Mouse (Mus musculus): ENCODE data around the gene Limk1. TPM values are rescaled to one million over a fixed set of nuclear protein-coding genes. Genes with fewer than 3 reads are reported as not detected.
"Not testable (repeated sequence)": the region's sequence is repeated elsewhere in the genome, so short reads cannot be mapped to it uniquely, and the experiment has no call there.

The Limk1 gene
- total RNA-seq, 2 experiments from 2014 or later, result 1.4 to 1.8 TPM

DNA sequence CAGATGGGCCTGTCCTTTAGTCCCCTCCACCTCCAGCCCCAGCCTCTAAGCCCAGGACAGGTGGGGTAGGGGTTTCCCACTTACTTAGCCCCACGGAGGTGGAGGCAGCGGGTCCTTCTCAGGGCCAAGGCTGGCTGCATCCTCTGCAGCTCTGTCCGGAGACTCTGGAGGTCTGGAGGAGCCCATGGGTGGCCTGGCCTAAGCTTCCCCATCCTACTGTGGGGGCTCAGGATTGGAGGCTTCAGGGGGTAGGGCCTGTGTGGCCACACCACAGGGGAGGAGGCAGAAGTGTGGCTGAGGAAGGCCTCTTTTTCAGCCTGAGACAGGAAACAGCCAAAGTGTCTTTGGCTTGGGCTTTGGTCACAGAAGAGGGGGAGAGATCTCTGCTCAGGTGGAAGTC, 10.4 kb downstream of the Limk1 start:
- peak; percentile 58 for DNase-seq (ENCODE audit: low spot score)

DNA sequence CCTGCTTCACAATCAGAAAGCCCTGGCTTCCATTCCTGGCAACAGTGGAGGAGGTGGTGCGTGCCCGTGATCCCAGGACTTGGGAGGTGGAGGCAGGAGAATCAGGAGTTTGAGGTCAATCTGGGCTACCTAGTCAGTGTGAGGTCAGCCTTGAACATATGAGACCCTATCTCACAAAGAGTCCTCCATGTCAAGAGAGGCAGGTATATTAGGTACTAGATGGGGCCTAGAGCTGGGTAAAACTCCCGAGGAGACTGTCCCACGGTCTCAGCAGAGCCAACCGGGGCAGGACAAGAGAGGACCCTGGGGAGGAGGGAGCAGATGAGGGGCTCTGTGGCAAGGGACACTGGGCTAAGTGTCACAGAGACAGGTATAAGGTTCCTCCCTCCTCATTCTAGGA, 10.9 kb downstream of the Limk1 start:
- DNase-seq (ENCODE audit: low spot score), result no peak

DNA sequence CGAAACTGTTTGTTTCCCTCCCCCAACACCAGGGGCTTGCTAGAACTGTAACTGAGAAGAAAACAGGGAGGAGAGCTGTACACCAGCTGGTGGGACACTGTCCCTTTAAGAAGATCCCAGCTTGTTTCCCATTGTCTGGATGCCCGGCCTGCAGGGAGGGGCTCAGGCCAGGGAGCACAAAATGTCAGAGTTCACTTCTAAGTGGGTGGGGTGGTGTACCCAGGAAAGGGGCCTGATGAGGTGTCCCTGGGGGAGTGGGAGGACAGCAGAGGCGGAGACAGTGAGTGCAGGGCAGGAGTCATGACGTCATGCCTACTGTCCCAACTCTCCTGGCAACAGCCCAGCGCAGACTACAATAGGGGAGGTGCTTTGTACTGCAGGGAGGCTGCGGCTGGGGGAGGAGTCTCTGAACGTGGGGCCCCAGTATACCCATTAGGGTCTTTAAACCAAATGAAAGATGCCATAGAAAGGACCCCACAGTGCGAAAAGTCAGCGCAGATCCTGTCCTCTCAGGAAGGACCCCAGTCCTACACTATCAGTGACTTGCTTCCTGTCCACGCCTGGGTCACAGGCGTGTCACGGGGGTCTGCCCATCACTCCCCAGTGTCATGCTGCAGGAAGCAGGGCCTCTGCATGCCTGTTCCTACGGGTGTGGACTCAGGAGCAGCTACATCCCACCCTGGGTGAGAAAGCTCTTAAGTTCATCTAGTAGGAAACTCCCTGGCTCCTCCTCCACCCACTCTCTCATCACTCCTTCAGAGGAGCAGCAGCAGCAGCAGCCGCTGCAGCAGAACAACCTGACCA, 12.2 kb downstream of the Limk1 start:
- peak; percentile 84 for DNase-seq (ENCODE audit: low spot score)

DNA sequence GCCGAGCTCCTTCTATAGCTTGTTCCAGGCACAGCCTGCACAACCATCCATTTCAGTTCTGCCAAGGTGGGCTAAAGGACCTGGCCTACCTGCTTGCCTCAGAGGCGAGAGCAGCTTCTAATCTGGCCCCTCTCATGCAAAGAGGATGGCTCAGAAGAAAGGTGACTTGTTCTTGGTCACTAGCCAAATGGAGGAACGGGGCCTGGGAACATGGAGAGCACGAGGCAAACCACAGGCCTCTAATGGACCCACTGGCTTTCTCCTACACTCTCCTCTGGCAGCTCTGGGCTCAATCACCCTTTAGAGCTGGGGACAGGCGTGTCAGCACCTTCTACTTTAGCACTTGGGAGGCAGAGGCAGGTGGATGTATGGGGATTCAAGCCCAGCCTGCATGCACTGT, 13.4 kb downstream of the Limk1 start:
- DNase-seq (ENCODE audit: low spot score), result no peak

DNA sequence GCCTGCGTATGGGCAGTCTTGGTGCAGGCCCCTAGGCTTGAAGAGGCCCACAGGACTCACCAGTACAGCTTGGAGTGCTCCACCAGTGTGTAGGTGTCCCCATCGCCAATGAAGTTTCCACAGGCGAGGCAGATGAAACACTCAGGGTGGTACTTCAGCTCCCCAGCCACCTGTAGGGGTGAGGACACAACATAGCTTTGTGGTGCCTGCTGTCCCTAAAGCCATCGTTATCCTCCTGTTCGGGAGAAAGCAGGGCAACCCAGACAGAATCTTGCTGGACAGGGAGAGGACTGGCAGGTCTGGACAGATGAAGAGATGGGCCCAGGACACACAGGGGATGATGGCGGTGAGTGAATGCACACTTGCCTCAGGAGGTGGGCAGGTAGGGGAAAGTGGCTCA, 15.8 kb downstream of the Limk1 start:
- no peak for DNase-seq (ENCODE audit: low spot score)

DNA sequence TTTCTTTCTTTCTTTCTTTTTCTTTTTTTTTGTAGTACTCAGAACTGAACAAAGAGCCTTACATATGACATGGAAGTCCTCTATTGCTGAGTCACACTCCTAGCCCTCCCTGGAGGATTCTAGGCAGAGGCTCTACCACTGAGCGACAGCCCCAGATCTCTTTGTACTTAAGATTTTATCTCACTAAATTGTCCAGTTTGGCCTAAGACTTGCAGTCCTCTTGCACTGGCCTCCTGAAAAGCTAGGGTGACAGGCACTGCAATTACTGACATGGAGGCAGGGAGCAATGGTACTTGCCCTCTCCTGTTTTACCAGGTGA, 16.2 kb downstream of the Limk1 start:
- no peak for DNase-seq (ENCODE audit: low spot score)

DNA sequence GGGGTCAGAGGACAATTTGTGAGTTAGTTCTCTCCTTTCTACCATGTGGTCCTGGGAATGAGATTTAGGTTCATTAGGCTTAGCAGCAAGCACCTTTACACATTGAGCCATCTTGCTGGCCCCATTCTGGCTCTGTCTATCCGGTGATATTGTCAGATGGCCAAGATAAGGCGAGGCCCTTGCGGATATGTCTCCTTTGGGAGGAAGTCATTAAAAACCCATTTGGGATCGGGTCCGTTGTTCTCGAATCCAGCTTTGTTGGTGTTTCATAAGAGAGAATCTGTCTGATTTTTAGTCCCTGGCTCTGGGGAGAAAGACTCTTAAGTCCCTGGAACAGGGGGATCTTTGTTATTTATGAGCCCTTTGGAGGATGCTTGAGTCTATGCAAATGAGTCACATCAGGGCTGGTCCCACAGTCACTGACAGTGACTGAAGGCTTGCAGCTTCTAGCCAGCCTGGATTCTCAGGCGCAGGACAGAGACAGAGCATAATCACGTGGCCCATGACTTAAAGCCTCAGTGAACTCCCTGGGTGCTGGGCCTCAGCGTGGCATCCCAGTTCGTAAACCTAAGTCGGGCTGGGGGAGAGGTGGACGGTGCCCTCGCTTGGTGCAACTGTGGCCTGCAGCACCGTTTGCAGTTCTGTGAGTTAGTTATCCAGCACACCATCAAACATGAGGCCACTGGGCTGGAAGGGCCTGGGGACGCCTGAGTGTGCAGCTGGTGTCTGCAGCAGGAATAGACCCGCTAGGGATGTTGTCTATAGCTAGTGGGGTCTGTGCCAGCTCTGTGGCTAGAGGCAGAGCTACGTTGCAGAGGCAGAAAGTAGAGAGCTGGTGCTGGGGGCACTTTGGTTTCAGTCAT, 16.8 kb downstream of the Limk1 start:
- peak; percentile 11 for DNase-seq (ENCODE audit: low spot score)

DNA sequence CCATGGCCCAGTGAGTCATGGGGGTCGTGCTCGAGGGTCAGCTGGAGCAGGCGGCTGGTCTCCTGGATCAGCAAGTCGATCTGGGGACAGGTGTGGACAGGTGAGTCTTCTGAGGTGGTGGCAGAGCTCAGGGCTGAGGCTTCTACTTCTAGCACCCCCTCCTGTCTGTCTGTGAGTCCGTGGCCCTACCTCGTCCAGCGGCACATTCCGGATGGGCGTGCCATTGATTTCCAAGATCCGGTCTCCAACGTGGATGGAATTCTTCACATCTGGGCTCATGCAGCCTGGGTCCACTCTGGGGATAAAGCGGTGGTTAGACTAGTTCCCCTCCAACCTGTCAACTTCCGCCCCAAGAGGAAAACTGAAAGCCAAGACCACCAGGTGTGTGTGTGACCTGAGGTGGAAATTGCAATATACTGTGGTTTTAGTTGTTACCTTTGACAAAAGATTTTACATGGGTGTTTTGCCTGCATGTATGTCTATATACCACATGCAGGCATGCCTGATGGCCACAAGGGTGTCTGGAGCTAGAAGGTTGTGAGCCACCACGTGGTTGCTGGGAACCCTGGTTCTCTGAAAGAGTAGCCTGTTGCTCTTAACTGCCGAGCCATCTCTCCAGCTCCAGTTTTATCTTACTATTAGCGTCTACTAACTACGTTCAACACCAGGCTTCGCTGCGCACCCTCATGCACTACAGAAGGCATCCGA, 19.2 kb downstream of the Limk1 start:
- DNase-seq (ENCODE audit: low spot score), result no peak

DNA sequence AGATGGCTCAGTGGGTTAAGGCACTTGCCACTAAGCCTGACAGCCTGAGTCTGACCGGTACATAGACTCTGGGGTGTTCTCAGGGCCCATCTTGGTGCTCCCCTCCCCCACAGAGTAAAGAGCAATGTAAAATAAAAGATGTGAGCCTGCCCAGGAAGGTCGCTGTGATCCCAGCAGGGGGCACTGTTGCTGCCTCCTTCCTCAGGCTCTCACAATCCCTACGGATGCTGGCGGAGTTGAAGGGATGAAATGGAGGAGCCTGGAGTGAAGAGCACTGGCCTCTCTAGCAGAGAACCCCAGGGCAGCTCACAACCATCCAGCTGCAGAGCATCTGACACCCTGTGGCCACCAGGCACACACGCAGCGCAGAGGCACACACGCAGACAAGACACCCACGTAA, 19.9 kb downstream of the Limk1 start:
- no peak for DNase-seq (ENCODE audit: low spot score)

DNA sequence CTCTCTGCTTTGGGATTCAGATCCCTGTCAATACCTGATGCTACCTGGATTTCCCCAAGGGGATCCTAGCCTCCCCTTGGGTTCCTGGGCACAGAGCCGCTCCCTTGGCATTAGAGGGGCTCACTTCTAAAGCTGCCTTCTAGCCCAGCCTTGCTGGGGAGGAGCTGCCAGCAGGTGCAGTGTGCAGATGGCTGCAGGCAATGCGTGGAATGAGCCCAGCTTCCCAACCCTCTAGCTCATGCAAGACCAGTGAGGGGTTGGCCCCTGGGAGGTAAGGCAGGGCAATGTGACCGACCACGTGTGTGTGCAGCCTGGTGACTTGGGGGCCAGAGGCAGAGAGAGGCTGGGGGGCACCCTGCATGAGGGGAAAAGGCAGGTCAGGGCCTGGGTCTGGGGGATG, 31.7 kb downstream of the Limk1 start:
- no peak for DNase-seq (ENCODE audit: low spot score)

DNA sequence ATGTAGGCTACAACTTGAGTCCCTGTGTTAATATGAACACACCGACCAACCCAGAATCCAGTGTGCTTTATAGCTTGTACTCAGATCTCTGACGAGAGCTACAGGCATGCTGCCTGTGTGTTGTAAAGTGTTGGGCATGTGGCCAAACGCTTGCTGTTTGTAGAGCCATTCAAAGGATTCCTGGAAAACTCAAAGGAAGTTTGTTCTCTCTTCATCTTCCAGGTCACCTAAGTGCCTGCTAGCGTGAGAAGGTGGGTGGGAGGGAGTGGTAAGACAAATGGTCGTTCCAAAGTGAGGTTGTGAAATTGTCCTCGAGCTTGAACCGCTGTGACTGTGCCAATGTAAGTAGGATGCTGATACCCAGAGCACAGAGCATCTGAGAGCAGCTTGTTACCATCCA, 36.4 kb downstream of the Limk1 start:
- no peak for DNase-seq (ENCODE audit: low spot score)

DNA sequence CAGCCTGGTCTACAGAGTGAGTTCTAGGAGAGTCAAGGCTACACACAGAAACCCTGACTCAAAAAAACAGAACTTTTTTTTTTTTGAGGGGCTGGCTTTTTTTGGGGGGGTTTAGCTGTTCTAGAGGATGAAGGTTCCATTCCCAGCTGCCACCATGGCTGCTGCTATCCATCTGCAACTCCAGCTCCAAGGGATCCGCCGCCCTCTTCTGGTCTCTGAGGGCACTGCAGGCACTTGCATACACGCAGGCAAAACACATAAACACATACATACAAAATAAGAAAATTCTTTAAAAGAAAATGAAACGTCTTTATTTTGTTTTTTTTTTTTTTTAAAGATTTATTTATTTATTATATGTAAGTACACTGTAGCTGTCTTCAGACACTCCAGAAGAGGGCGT, 37.5 kb downstream of the Limk1 start:
- DNase-seq (ENCODE audit: low spot score), result peak; percentile 42

DNA sequence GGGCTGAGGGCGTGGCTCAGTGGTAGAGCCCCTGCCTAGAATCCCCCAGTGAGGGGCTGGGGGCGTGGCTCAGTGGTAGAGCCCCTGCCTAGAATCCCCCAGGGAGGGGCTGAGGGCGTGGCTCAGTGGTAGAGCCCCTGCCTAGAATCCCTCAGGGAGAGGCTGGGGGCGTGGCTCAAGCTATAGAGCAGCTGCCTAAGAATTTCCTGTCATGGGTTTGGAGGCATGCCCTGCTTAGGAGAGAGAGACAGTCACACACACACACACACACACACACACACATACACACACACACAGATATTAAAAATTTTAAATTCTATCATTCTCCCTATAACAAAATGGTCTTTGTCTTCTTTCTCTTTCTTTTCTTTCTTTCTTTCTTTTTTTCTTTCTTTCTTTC, 39.4 kb downstream of the Limk1 start:
- DNase-seq (ENCODE audit: low spot score), result not testable (repeated sequence)

DNA sequence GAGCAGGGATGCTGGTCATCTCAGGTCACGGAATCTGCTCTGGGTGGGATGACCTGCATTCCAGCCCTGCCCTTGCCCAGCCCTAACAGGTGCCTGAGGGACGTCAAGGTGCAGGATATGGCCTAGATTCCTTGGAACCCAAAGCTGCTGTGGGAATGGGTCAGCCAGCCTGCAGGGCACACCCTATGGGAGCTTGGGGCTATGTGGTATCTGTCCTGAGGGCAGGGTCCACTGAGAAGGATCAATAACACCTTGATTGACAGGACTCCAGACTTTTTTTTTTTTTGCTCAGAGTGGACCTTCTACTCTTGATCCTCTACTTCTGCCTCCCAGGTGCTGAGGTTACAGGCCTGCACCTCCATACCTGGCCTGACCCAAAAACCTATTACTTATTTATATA, 41.0 kb downstream of the Limk1 start:
- DNase-seq (ENCODE audit: low spot score), result no peak

DNA sequence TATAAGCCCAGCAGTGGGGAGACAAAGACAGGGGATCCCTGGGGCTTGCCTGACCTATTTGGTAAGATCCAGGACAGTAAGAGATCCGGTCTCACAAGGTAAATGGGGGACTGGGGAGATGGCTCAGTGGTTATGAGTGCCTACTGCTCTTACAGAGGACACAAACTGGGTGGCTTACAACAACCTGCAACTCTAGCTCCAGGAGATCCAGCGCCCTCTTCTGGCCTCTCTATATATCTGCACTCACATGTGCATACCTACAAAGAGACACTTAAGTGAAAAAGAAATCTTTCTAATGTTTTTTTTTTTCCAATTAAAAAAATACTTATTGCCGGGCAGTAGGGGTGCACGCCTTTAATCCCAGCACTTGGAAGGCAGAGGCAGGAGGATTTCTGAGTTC, 41.9 kb downstream of the Limk1 start:
- DNase-seq (ENCODE audit: low spot score), result no peak

DNA sequence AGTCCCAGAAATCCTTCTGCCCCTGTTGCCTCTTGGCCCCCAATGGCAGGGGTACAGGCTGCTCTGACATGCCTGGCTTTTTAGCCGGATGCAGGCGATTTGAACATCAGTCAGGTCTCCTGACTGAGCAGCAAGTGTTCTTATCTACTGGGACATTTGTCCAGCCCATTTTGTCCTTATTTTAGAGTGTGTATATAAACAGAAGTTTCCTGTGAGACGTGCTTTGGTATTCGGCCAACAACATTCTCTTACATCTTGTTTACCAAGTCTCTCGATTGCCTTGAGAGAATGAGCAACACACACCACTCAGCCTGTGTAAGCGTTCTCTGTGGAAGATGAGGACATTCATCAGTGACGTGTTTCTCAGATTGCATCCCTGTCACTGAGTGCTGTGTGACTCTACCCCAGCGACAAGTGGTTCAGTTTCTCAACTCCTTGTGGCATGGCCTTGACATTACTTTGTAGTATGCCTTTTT, 43.7 kb downstream of the Limk1 start:
- no peak for DNase-seq (ENCODE audit: low spot score)

DNA sequence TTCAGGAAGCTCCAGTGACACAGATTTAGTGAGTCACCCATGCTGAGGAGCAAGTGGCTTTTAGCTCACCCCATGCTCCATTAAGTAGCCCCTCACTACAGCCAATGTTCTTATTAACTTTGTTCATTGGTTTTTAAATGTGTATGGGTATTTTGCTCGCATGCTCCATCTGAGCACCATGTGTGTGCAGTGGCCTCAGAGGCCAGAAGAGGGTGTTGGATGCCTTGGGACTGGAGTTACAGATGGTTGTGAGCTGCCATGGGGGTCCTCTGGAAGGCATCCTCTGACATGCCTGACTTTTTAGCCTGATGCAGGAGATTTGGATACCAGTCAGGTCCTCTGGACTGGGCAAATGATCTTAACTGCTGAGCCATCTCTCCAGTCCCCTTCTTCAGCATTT, 44.3 kb downstream of the Limk1 start:
- DNase-seq (ENCODE audit: low spot score), result no peak

DNA sequence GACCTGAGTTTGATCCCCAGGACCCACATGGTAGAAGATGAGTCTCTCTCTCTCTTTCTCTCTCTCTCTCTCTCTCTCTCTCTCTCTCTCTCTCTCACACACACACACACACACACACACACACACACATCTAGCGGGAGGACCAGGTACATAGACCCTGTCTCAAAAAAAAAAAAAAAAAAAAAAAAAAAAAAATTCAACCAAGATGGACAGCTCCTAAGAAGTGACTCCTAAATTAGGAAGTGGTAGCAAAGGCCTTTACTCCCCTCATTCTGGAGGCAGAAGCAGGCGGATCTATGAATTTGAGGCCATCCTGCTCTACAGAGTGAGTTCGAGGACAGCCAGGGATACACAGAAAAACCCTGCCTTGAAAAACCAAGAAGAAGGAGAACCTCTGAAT, 48.0 kb downstream of the Limk1 start:
- no peak for DNase-seq (ENCODE audit: low spot score)

DNA sequence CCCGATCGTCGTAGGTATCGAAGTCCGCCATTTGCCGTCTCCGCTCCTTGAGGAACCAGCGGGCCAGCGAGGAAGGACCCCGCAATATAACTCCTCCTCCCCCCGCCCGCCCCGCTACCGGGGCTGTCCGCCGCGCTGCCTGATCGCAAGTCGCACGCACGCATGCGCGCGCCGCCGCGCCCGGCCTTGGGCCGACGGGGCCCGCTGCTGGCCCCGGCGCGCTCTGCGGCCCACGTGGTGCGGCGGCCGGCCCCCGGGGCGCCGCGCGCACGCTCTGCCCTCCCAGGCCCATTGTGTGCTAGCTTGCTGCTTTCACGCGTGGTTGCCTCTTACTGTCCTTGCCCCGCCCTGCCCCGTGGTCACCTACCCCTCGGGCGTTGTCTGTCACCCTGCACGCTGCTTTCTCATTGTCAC, 49.1 kb downstream of the Limk1 start, which contains the start of gene Eif4h:
Eif4h (minus strand) TSS at position 222 of the 414 bp plus-strand sequence.
- DNase-seq (ENCODE audit: low spot score), result peak; percentile 96

DNA sequence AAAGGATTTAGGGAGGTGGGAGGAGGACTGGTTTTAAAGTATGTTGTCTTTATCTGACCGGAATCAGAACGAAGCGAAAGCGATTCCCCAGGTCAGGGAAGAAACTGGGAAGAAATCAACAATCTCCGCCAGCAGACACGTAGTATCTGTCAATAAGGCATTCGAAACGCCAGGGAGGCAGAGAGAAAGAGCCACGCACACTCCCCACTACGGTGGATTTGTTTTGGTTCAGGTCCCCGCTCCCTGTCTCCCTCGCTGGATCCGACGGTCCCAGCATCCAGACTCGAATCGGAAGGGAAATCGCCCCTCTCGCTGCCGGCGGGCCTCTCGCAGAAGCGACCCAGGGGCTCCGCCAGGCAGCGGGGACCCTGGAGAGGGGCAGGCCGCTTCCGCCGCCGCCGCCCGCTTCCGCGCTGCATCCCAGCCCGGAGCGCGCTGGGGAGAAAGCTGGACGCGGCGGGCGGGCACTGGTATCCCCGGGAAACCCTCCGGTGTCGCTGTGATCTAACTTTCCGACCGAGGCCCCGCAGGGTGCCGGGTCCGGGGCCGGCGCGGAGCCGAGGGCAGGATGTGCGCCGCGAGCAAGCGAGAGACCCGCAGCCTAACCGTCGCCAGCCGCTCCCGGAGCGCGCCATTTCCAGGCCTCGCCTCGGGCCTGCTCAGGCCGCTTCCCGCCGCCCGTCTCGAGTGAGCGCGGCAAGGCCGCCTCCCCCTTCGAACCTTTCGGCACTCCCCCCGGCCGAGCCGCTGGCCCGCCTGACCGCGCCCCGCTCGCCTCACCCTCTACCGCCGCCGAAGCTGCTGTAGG, 49.7 kb downstream of the Limk1 start:
- DNase-seq (ENCODE audit: low spot score), result no peak

DNA sequence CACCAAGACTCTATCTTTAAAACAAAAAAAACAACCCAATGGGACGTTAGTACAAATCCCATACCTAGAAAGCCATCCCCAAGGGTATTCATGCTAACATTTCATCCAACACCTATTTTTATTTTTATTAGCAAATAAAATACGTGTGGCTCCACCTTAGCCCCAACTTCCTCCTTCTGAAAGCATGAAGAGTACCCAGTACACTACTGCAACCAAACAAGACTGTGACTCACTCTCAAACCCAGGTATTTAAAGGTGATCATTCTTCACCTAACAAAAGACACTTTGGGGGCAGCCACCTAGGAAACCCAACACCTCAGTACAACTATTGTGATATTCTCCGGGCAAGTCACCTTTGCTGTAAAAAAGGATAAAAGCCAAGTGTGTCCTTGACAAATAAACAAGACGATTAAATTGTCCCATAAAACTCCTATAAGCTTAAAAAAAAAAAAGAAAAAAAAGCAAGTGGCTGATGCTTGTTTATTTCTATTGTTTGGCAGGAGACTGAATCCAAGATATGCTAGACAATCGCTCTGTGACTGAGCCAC, 50.5 kb downstream of the Limk1 start:
- no peak for DNase-seq (ENCODE audit: low spot score)

All from gastrocnemius, adult 18-20 months (tissue).